Mouse (Mus musculus) thymus, adult 2 months (tissue): Measurements from ENCODE around the gene Pim3. TPM values are rescaled to one million over a fixed set of nuclear protein-coding genes. Genes with fewer than 3 reads are reported as not detected.

Experiments used
- DNase-seq: peaks from one replicate; pipeline ENCODE4 v3.0.0; 2021
- H3K27ac ChIP-seq: fragments of 200-500 bp; 2 replicates; pipeline ENCODE4 v1.5.1; 2012; ENCODE audit warnings: low read length, control low read depth; ENCODE audit not compliant: control insufficient read depth, insufficient read depth
- H3K27me3 ChIP-seq: fragments of 200-500 bp; 2 replicates; pipeline ENCODE4 v1.6.1; 2012; ENCODE audit warnings: mild to moderate bottlenecking, low read length, moderate library complexity, mixed read lengths; ENCODE audit not compliant: control insufficient read depth, insufficient read depth
- H3K36me3 ChIP-seq: fragments of 200-500 bp; 2 replicates; pipeline ENCODE4 v1.6.1; 2012; ENCODE audit warnings: mild to moderate bottlenecking, low read length, moderate library complexity; ENCODE audit not compliant: control insufficient read depth, insufficient read depth
- H3K4me1 ChIP-seq: fragments of 200-500 bp; replicated peaks from 2 replicates; pipeline ENCODE4 v1.6.1; 2012; ENCODE audit warnings: low read length; ENCODE audit not compliant: control insufficient read depth, insufficient read depth
- H3K4me3 ChIP-seq: fragments of 200-500 bp; 2 replicates; pipeline ENCODE4 v1.5.1; 2012; ENCODE audit warnings: mild to moderate bottlenecking, low read length, control low read depth, moderate library complexity; ENCODE audit not compliant: control insufficient read depth, insufficient read depth
- CTCF ChIP-seq: fragments of 200-500 bp; IDR thresholded peaks from 2 replicates; pipeline ENCODE4 v1.5.1; 2012; ENCODE audit warnings: mild to moderate bottlenecking, control low read depth, low read length, moderate library complexity, borderline replicate concordance; ENCODE audit not compliant: control insufficient read depth, poor library complexity, insufficient read depth; ENCODE audit errors: extremely low read depth
- POLR2A ChIP-seq: fragments of 200-500 bp; IDR thresholded peaks from 2 replicates; pipeline ENCODE4 v1.6.1; 2012; ENCODE audit warnings: mild to moderate bottlenecking, low read length, control low read depth, moderate library complexity; ENCODE audit not compliant: control insufficient read depth, poor library complexity, insufficient read depth; ENCODE audit errors: extremely low read depth
- WGBS: fragments of 180-500 bp; shearing (Covaris S2); methylation state at CpG from one replicate; pipeline ENCODE4 v1.1.7; 2018; 5-methylcytosine and 5-hydroxymethylcytosine counted together
- polyA plus RNA-seq: library from polyadenylated mRNA; depleted of rRNA; stranded (reverse); fragments of >200 nt; gene quantifications from 2 replicates; pipeline ENCODE4 v1.2.3, GENCODE M21; 2012

The Pim3 gene
- polyA plus RNA-seq, 1 experiment: 35.8 TPM

- no peak overlapping the region for H3K27ac ChIP-seq
- DNase-seq: no peak
- WGBS: 82% methylated on average over 5 of the region's 5 CpGs
- H3K4me3 ChIP-seq: no peak overlapping the region
- no peaks in the 10 kb centered on the region for H3K36me3 ChIP-seq
- TF ChIP-seq POLR2A: no peak
- TF ChIP-seq CTCF: no peak
- peaks cover 2% of the 10 kb centered on the region; the same call in 1 of the 2 replicates for H3K4me1 ChIP-seq
- no peaks in the 10 kb centered on the region for H3K27me3 ChIP-seq
Measured at GRCm38 (mm10) chr15:88856613-88857012, 5.4 kb upstream of the Pim3 start.

- WGBS: 94% methylated on average over 7 of the region's 7 CpGs
Measured at GRCm38 (mm10) chr15:88857361-88857760, 4.6 kb upstream of the Pim3 start.

GRCm38 (mm10) chr15:88858141-88858541, 3.8 kb upstream of the Pim3 start:
- no peak for DNase-seq

More at GRCm38 (mm10) chr15:88857361-88857760, 4.6 kb upstream of the Pim3 start:
- TF ChIP-seq POLR2A: no peak
- TF ChIP-seq CTCF: no peak
- DNase-seq: no peak
- Histone ChIP-seq H3K27me3 (no peaks in the 10 kb centered on the region), H3K36me3 (no peaks in the 10 kb centered on the region), H3K4me3 (no peak overlapping the region), H3K4me1 (peaks cover 3% of the 10 kb centered on the region; the same call in 1 of the 2 replicates), H3K27ac (no peak overlapping the region)

GRCm38 (mm10) chr15:88858707-88859106, 3.3 kb upstream of the Pim3 start:
- 100% methylated on average over 2 of the region's 2 CpGs for WGBS

More at GRCm38 (mm10) chr15:88858141-88858541, 3.8 kb upstream of the Pim3 start:
- H3K4me1 ChIP-seq: peaks cover 6% of the 10 kb centered on the region; the same call in 1 of the 2 replicates
- WGBS: 91% methylated on average over 3 of the region's 3 CpGs
- H3K4me3 ChIP-seq: no peak overlapping the region
- no peaks in the 10 kb centered on the region for H3K27me3 ChIP-seq
- TF ChIP-seq CTCF (no peak), POLR2A (no peak)
- no peak overlapping the region for H3K27ac ChIP-seq
- no peaks in the 10 kb centered on the region for H3K36me3 ChIP-seq

GRCm38 (mm10) chr15:88859206-88859970, 2.6 kb upstream of the Pim3 start:
- peaks cover 11% of the 10 kb centered on the region for H3K4me1 ChIP-seq
- TF ChIP-seq CTCF: no peak
- no peak for TF ChIP-seq POLR2A
- H3K36me3 ChIP-seq: no peaks in the 10 kb centered on the region; the same call in 1 of the 2 replicates
- no peak overlapping the region for H3K4me3 ChIP-seq
- 97% methylated on average over 8 of the region's 8 CpGs for WGBS
- no peak for DNase-seq
- H3K27me3 ChIP-seq: no peaks in the 10 kb centered on the region
- H3K27ac ChIP-seq: no peak overlapping the region

More at GRCm38 (mm10) chr15:88858707-88859106, 3.3 kb upstream of the Pim3 start:
- Histone ChIP-seq H3K27ac (no peak overlapping the region), H3K4me3 (no peak overlapping the region), H3K27me3 (no peaks in the 10 kb centered on the region), H3K4me1 (peaks cover 6% of the 10 kb centered on the region; the same call in 1 of the 2 replicates), H3K36me3 (no peaks in the 10 kb centered on the region)
- TF ChIP-seq POLR2A: no peak
- no peak for TF ChIP-seq CTCF
- DNase-seq: no peak

GRCm38 (mm10) chr15:88860781-88861180, 1.2 kb upstream of the Pim3 start:
- DNase-seq: no peak
- no peak overlapping the region for H3K4me3 ChIP-seq
- no peak for TF ChIP-seq POLR2A
- TF ChIP-seq CTCF: no peak
- WGBS: 97% methylated on average over 3 of the region's 3 CpGs
- H3K27ac ChIP-seq: no peak overlapping the region
- H3K27me3 ChIP-seq: no peaks in the 10 kb centered on the region
- H3K4me1 ChIP-seq: peaks cover 11% of the 10 kb centered on the region
- peaks cover 8% of the 10 kb centered on the region; the same call in 1 of the 2 replicates for H3K36me3 ChIP-seq
